Mouse (Mus musculus): ENCODE results near the gene Camsap2.
A peak's percentile ranks its signal among the peaks of the same experiment; 100 is the strongest.

Camsap2 gene

GRCm38 (mm10) chr1:136258495-136258894 lies 87.4 kb downstream of the Camsap2 start:
- DNase-seq (ENCODE audit: low spot score in 2 of 2), result no peak

DNA sequence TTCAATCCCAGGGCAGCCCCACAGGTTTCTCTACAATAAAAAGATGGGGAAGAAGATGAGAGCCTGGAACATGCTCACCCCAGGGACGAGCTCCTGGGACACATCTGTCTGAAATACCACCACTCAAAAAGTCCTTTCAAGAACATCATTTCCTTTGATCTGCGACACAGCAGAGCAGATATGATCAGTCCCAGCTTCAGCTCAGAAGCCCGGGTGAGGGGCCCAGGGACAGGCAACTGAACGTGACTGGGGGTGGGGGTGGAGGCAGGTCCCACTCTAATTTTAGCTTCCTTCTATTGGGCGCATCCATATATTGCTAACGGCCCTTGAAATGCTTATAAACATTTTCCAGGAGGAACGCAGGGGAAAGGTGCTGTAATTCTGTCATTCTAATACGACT lies 90.2 kb downstream of the Camsap2 start:
- DNase-seq (ENCODE audit: low spot score in 2 of 2), result no peak

DNA sequence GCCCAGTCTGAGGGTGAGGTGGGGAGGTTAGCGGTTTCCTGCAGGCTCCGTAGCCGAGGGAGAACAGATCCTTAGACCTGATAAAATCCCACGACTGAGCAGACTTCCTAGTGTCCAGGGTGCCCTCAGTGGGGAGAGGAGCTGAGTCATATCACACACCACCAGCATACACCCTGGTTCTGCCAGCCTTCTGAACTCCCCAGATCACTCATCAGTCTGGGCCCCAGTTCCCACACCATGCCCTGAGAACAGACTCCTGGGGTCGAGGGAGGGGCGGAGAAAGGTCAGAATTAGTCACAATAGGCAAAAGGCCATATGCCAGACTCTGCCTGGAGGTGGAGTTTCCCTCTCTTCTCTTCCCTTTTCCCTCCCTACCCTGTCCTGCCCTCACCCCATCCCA lies 90.7 kb downstream of the Camsap2 start:
- no peak for DNase-seq (ENCODE audit: low spot score in 2 of 2)

DNA sequence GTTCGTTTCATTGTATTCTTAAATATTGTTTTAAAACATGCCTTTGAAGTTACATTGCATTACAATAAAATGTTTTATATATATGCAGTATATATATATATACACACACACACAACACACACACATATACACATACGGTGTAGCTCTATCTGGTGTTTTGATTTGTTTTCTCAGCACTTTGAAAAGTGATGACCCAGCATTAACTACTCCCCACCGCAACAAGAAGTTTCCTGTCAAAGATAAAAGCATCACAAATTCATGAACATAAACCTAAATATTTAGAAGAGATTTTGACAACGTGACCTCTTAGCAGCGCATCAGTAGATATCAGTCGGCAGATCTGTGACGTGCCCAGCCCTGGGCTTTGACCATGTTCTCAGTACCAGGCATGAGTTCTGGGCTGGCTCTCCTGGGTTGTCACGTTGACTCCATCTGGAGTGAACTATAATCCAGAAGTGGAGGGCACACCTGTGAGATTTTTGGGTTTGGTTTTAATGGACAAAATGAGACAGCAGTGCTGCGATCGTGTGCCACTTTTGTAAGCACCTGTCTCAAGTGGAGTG lies 91.3 kb downstream of the Camsap2 start:
- DNase-seq (ENCODE audit: low spot score in 2 of 2), result no peak

DNA sequence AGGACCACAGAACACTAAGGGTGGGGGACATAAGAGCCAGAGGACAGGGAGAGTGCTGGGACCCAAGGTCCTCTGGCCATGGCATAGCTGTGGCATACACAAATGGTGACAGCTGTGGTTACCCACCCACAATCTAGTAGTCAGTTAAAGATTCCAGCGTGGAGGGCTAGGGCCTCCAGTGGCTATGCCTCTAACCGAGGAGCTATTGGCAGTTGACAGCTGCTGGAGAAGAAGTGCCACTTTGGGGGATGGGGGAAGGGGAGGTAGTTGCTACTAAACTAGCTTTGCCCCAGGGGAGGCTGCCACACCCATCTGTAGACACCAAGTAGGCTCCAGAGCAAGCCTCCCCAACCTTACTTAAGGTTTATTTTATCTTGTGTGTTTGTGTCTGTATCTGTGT lies 92.4 kb downstream of the Camsap2 start:
- no peak for DNase-seq (ENCODE audit: low spot score in 2 of 2)

DNA sequence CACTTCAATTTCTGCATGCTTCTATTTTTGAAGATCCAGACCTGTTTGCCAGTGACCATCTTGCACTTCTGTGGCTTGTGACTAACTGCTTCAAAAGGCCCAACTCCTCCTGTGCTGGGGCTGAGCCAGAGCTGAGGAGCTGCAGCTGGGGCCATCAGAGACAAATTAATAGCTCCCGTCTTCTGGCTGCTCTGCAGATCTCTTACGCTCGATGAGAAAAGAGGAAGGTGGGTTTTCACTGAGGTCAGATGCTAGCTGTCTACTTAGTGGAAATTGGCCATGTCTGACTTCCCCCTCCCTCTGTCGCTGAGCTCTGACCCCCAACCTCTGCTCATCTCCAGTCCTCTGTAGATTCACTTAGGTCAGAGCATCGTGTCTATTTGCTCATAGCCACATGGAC lies 96.2 kb downstream of the Camsap2 start:
- DNase-seq (ENCODE audit: low spot score in 2 of 2), result no peak

DNA sequence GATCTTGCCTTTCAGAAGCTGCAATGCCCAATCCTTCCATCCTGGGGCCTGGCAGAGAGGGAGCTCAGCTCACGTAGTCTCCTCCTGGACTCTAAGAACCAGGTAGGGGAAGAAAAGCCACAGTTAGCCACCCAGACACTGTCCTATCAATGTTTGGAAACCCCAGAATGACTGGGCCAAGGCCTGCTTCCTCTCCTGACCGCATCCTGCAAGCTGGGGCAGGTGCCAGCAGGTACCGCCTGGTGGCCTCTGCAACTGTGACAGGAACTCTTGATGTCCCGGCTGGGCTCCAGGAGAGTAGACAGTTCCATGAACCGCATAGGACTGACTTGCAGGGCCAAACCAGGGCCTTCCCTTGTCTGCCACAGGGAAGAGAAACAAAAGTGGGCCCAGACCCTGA lies 98.5 kb downstream of the Camsap2 start:
- DNase-seq (ENCODE audit: low spot score in 2 of 2), result no peak

- DNase-seq (ENCODE audit: low spot score in 2 of 2), result no peak
Measured at GRCm38 (mm10) chr1:136244469-136244868, 101.4 kb downstream of the Camsap2 start.

- peak in 1 of 2 experiments; percentile 29 for DNase-seq (ENCODE audit: low spot score in 2 of 2)
Measured at GRCm38 (mm10) chr1:136241801-136242200, 104.1 kb downstream of the Camsap2 start.

- DNase-seq (ENCODE audit: low spot score in 2 of 2), result no peak
Measured at GRCm38 (mm10) chr1:136238495-136238894, 107.4 kb downstream of the Camsap2 start.

DNA sequence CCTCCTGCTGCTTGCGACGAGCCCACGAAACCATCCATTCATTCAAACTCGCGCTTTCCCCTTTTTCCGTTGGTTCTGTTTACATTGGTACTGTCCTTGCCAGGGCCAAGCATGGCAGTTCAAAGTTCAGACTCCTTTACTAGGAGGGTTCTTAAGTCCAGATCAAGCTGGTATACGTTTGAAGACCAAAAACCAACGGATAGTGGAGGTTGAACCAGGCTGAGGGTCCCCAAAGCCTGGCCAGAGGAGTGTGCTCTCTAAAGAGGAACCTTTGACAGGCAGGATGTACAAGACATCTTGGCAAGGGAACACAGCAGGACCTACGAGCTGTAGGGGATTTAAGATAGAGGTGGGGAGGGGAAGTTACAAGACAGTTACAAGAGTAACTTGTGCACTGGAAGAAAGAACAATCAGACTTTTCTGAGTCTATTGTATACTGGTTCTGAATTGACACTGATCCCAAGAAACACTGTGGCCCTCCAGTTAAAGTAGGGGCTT lies 111.3 kb downstream of the Camsap2 start:
- no peak for DNase-seq (ENCODE audit: low spot score in 2 of 2)

DNA sequence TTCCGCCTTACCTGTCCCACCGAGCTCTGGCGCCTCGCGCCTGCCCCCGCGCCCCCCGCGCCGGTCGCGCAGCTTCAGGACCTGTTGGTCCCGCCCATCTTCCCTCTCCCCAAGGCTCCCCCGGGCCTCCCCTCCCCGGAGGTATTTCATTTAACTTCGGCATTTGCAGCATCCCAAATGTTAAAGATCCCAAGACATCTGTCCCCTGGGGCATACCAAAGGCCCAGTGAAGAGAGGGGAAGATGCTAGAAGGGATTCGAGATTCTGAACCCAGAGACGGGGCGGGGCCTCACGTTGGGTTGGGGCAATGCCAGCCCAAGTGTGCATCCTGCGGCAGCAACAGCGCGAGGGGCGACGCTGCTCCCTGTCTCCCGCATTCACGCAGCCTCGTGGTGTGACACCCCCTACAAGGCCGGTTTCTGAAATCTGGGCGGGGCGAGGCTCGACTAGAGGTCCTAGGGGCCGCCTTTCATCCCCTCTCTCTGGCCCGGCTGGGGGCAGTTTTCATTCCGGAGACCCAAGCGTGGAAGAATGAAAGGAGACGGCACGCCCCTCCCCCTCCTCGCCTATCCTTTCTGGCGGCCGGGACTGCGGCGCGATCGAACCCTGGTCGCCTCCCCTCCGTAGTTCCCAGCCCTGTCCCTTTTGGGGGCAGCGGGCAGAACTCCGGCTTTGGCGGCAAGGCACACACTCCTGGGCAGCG lies 111.9 kb downstream of the Camsap2 start, which contains the start of gene Inava:
Inava (minus strand) TSS at position 373 of the 703 bp plus-strand sequence.
- peak; percentile 60 to 67 for DNase-seq (ENCODE audit: low spot score in 2 of 2)

GRCm38 (mm10) chr1:136232986-136233790 lies 112.7 kb downstream of the Camsap2 start:
- peak in 1 of 2 experiments; percentile 30 for DNase-seq (ENCODE audit: low spot score in 2 of 2)

- peak in 1 of 2 experiments; percentile 28 for DNase-seq (ENCODE audit: low spot score in 2 of 2)
Measured at GRCm38 (mm10) chr1:136232285-136232926, 113.5 kb downstream of the Camsap2 start.

GRCm38 (mm10) chr1:136231596-136231995 lies 114.3 kb downstream of the Camsap2 start:
- no peak for DNase-seq (ENCODE audit: low spot score in 2 of 2)

GRCm38 (mm10) chr1:136230201-136230600 lies 115.7 kb downstream of the Camsap2 start:
- DNase-seq (ENCODE audit: low spot score in 2 of 2), result no peak

DNA sequence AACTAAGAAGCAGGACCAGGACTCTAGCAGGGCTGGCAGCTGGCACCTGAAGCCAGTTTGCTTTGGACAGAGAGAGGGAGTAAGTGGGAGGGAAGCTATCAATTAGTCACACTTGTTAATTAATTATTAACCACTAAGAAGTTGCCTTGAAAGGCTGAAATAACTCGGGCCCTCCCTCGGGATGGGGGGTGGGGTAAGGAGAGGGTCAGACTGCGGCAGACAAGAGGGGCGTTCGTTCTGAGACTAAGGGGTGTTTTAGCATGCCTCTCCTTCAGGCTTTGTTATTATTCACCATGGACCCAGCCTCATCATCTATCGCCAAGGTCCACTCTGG lies 116.9 kb downstream of the Camsap2 start:
- no peak for DNase-seq (ENCODE audit: low spot score in 2 of 2)

DNA sequence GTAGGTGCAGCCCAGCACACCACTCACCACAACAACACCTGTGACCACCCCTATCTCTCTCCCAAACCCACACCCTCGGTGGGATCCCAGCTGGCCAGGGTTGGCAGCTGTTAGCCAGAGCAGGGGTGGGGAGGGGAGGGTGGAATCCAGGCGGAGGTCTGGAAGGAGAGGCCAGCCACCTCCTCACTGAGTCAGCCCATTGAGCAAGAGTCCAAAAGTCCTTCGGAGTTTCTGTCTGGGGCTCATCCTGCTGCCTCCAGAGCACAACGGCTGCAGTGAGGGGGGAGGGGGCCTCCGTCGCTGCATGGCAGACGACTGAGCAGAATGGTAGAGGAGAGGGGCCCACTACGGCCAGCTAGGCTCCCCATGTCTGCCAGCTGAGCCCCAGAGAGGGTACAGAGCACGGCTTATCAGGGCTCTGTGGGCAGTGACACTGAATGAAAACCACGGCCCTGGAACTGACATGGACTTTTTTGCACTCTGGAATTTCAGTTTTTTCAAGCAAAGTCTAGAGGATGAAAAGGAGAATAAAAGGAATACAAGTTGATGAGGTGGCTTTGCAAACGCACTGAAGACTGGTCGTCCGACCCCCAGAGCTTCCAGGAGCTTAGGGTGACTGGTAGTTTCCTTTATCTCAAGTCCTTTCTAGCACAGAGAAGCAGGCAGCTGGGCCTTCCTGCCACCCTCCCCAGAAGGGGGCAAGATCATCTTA lies 117.4 kb downstream of the Camsap2 start:
- DNase-seq (ENCODE audit: low spot score in 2 of 2), result no peak

DNA sequence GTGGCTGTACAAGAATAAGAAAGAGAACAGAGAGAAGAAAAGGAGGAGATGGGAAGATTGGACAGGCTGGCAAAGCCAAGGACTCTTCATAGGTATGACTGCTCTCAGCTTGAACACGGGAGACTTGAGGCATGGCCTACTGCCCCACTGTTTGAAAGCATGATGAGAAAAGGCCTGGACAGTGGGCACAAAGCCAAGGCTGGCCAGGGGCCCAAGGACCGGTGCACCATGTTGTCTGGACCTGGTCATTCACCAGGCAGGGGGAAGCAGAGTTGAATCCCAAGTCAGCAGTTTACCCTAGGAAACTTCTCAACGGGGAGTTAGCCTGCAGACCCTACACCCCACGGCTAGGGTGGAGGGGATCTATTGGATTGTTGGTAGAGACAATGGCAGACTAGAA lies 118.0 kb downstream of the Camsap2 start:
- peak; percentile 44 to 48 for DNase-seq (ENCODE audit: low spot score in 2 of 2)

DNA sequence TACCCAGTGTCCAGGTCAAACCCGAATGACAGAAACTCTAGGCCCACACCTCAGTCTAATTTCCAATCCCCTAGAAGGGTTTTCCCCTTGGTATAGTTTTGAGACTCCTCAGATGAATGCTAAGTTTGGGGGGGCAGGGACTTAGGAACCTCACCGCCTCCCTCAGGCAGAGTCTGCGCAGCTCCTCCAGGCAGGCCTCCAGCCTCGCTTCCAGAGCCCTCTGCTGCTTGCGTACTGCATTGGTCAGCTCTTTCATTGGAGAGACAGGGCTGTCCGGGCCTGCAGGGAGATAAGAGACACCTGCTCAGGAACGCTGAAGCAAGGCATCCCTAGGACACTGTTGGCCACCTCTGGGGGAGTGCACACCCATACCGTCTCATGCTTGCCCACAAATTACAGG lies 119.3 kb downstream of the Camsap2 start:
- no peak for DNase-seq (ENCODE audit: low spot score in 2 of 2)

DNA sequence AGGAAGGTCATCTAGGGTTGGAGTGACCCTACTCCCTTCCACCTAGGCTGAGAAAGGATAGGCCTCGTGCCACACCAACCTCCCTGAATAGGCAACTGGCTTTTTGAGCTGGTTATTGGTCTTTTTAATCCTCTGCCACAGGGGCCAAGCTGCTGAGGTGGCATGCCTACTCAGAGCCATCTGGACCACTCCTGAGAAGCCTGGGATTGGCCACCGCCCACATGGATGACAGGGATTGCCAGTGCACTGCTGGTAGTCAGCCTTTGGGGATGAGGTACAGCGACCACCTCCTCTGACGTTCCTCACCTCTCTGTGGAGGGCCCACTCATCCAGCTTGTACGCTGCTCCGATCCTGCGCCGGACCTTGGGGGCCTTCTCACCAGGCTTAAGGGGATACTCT lies 120.1 kb downstream of the Camsap2 start:
- no peak for DNase-seq (ENCODE audit: low spot score in 2 of 2)
